Mouse (Mus musculus): ENCODE data around the gene Ttc21a.

The Ttc21a gene

DNA sequence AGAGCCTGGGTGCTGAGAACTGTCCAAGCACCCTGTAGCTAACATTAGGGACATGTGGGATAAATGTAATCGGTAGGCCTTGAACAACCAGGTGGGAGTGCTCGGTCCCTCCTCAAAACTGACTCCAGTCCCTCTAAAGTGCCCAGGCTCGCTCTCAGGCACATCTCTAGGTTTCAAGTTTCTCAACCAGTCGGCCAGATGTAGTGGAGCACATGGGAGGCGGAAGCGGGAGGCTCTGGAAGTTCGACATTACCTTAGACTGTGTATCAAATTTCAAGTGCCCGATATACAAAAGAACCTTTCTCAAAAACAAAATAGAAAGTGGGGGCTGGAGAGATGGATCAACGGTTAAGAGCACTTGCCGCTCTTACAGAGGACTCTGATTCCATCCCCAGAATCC, 2.2 kb downstream of the Ttc21a start:
- DNase-seq (ENCODE audit: extremely low read depth, low read depth), result no peak

DNA sequence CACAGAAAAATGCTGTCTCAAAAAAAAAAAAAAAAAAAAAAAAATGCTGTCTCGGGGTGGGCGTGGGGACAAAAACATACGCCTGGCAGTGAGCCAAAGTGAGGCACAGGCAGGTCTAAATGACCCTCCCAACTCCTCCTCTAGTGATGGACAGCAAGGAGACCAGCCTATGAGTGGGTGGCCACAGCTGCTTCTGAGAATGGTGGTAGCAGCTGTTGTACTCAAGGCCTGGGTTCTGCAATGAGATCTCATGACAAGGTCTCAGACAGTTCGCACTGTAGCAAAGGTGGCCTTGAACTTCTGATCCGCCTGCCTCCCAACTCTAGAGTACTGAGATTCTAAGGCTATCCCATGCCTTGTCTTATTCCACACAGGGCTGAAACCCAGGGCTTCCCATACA, 4.0 kb downstream of the Ttc21a start:
- DNase-seq (ENCODE audit: extremely low read depth, low read depth), result no peak

DNA sequence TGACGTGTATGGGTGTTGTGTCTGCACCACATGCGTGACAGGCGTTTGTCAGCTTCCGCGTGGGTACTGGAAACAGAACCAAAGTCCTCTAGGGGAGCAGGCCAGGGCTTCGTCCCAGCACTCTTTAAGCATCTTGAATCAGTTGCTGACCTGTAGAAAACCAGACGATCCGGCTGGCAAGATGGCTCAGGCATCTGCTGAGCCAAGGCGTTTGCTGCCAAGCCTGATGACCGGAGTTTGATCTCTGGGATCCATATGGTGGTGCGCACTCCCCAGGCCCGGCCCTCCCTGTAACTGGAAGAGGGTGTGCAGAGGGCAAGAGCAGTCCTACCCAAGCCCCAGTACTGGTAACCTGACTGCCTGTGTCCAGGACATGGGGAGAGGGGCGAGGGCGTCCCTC, 4.5 kb downstream of the Ttc21a start:
- no peak for DNase-seq (ENCODE audit: extremely low read depth, low read depth)

DNA sequence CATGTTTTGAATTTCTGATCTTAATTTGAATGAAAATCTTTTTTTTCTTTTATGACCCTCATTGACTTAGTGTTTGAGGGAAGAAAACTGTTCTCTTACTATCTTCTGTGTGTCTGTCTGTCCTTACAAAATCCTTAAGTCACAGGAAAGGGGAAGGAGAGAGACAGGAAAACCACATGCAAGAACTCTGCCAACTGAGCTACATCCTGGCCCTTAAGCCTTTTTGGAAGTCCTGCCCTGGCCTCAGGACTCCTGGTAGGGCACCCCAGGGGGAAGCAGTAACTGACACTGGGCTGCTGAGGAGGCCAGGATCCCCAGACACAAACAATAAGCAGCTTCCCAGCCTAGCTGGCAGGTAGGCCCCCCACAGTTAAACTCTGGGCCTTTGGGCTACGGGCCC, 5.9 kb downstream of the Ttc21a start:
- DNase-seq (ENCODE audit: extremely low read depth, low read depth), result no peak

DNA sequence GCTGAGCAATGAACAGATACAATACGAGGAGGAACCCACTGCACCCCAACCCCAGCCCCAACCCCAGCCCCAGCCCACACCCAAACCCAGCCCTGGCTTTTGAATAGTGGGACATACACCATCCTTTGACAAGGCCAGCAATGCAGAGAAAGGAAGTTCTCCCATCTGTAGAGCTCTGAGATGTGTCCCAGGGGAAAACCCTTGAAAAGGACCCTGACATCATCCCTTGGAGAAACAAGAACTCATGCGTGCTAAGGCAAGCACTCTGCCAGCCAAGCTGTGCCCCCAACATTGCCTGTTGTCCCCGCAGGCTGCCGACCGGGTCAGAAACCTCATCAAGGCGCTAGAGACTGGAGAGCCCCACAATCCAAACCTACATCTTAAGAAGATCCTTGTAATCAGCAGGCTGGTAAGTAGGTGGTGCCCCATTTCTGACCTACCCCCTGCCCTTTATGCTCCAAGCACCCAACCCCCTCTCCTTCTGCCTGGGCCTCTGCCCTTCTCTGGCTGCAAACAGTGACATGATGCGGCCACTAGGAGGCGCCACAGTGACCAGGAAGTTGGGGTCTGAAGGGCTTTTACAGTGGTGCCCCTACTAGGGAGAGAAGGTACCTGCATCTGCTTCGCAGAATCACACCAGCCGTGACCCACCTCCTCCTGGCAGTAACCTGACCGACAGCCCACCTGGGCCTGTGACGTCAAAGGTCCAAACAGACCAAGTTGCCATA, 7.9 kb downstream of the Ttc21a start:
- DNase-seq (ENCODE audit: extremely low read depth, low read depth), result no peak

DNA sequence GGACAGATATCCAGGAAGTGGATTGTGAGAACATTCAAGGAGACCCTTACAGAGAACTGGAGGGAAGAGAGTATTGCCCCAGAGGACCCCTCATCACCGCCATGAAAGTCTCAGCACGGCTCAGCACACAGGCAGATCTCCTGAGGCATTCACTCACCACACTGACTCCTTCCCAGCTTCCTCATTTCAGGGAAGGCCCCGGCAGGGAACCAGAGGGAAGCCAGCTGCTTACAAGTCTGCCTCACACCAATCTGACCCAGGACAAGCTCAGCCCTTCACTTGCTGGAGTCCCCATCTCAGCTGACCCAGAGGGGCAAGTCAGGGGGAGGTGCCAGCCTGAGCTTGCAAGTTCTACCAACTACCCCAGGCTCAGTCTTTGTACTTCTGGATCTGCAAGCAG, 11.4 kb downstream of the Ttc21a start:
- DNase-seq (ENCODE audit: extremely low read depth, low read depth), result no peak

DNA sequence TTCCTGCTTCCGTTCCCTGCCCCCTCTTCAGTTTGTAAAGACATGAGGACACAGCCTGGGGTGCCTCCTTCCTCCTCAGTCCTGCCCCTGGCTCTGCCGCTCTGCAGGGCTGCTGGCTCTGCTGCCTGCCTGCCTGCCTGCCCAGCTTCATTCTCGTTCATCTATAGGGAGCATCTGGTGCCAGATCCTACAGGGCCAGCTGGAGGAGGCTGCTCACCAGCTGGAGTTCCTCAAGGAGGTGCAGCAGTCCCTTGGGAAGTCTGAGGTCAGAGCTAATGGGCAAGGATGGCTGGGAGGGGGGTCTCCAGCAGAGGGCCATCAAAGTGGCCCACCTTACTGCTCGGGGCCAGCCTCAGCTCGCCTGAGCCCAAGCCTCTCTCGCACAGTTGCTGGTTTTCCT, 13.0 kb downstream of the Ttc21a start:
- DNase-seq (ENCODE audit: extremely low read depth, low read depth), result no peak

DNA sequence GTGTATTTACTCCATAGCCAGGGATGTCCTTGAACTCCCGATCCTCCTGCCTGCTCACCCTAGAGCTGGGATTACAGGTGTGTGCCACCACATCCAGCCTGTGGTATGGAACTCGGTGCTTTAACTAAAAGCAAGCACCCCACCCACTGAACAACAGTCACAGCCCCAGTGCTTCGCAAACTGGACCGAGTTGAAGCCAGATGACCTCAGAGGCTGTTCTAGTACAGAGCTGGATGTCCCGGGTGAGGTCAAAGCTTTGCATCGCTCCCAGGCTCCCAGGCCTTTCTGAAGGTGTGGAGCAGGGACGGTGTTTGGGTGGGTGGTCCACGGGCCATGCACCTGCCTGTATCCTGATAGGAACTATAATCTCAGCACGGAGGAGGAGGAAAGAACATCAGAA, 14.0 kb downstream of the Ttc21a start:
- no peak for DNase-seq (ENCODE audit: extremely low read depth, low read depth)

DNA sequence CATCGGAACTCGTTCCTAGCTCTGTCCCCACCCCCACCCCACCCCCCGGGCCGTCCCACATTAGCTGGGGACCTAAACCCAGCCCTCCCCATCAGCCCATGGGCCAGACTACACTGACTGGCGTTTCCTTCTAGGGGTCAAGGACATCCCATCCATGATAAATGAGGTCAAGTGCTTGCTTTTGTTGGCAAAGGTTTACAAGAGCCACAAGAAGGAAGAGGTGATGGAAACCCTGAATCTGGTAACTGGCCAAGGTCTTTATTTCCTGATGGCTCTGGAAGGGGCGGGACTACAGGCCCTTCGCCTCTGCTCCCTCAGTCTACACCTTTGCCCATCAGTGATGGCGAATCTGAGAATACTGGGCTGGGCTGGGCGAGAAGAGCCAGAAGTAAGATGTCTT, 21.4 kb downstream of the Ttc21a start:
- DNase-seq (ENCODE audit: extremely low read depth, low read depth), result no peak

DNA sequence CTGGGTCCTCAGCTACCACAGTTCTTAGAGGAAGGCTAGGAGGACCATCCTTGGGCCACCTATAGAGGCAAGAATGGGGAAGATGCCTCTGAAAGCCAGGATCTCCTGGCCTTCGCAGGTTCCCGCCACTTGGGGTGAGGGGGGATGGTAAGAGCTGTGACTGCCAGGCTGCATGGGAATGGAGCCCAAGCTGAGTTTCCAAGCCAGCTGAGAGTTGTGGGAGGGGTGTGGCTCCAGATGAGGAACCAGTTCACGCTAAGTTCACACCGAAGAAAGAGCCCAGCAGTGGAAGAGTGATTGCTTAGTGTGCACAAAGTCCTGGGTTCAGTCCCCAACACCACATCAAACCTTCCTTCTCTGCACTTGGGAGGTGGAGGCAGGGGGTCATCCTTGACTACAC, 24.8 kb downstream of the Ttc21a start:
- no peak for DNase-seq (ENCODE audit: extremely low read depth, low read depth)

DNA sequence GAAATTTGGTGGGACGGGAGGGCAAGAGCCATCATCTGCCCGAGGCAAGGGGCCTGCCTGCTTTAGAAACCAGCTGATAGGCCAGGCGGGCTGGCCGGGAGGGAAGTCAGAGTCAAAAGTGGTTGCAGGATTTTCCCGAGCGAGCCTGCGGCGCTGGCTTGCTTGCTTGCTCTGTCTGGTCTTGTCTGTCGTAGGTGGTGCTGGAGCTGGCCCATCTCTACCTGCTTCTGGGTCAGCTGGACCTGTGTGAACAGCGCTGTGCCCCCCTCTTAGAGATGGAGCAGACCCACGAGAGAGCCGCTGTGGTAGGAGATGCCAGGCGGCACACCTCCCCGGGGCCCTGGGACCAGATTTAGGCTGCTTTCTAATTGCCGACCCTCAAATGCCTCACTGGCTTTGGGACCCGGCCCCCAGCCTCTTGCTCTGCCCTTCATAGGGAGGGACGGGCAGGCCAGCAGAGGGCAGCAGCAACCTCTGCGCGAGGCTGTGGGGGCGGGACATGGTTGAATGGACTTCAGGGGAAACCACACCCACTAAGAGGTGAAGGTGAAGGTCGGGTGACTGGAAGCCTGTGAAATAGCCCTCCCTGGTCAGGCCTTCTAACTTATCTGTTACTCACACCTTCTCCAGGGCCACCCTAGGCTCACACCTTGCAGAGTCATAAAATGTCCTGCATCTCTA, 25.7 kb downstream of the Ttc21a start:
- no peak for DNase-seq (ENCODE audit: extremely low read depth, low read depth)

DNA sequence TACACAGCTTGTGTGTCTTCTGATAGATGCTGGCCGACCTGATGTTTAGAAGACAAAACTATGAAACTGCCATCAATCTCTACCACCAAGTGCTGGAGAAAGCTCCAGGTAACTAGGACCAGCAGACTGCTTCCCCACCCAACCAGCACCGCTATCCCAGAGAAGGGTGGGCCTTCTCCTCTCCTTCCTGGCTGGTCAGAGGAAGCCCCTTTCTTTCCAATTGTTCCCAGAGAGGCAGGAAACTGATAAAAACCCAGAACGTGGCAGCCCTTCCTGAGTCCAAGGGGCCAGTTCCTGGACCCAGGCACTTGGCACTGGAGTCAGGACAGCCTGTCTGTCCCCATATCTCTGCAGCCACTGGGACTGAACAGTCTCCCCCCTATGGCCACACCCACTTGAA, 26.8 kb downstream of the Ttc21a start:
- no peak for DNase-seq (ENCODE audit: extremely low read depth, low read depth)

DNA sequence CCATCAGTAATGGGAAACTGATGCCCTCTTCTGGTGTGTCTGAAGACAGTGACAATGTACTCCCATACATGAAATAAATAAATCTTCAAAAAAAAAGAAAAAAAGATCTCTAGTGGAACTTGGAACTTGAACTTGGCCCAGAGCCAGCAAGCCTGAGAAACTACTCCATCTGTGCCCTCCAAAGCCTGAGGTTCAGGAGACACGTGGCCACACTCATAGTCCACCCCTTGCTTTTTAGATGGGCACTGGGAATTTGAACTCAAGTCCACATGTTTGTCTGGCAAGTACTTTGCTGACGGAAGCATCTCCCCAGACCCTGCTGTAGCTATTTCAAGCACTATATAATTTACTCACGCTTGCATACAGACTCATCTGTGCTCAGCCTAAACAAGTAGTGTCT, 27.8 kb downstream of the Ttc21a start:
- DNase-seq (ENCODE audit: extremely low read depth, low read depth), result no peak

DNA sequence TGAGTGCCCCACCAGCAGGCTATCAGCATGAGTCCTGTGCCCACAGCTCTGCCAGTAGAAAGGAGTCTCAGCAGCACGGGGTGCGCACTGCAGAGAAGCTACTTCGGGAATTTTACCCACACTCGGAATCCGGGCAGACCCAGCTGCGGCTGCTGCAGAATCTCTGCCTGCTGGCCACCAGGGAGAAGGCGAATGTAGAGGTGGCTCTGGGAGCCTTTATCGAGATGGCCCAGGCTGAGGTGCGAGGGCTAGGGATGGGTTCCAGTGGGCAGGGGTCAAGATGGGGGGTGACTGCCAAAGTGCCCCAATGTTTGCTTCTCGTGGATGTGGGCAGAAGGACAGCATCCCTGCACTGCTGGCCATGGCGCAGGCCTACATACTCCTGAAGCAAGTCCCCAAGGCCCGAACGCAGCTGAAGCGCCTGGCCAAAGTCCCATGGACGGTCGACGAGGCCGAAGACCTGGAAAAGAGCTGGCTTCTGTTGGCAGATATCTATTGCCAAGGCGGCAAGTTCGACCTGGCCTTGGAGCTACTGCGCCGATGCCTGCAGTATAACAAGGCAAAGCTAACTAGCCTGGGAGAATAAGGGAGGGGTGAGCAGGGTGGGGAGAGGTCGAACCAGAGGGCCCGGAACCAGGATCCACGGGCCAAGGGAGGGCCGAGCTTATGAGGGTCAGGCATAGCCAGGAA, 29.0 kb downstream of the Ttc21a start:
- DNase-seq (ENCODE audit: extremely low read depth, low read depth), result no peak

DNA sequence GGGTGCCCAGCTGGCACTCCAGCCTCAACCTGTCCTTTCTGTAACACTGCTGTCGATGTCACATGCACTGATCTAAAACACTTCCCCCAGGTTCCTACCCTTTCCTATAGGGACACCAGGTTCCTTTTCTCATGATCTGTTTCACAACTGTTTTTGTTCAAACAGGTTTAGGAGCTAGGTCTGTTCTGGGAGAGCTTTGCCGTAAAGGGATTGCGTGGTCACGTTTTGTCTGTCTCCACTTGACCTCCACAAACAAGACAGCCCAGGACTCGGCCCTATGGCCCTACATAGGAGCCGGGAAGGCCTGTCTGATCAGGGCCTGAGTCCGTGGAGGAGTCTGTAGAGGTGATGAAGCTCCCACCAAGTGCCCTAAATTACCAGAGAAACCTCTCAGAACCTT, 32.4 kb downstream of the Ttc21a start:
- DNase-seq (ENCODE audit: extremely low read depth, low read depth), result no peak

DNA sequence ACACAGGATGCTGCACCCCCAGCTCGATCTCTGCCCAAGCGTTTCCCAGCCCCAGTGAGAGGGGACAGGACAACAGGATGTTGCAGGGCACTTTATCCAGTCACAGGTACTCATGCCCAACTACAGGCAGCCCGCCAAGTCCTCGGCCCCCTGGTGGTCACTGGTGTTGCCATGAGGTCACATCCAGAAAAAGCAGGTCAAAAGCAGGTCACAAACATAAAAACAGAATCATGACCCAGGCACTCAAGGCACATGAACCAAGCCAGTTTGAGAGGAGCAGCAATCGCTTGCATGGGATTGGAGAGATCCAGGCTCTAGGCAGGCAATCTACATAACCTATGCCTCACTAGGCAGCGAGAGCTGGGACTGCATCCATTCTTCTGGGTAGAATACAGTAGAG, 32.8 kb downstream of the Ttc21a start:
- DNase-seq (ENCODE audit: extremely low read depth, low read depth), result no peak

DNA sequence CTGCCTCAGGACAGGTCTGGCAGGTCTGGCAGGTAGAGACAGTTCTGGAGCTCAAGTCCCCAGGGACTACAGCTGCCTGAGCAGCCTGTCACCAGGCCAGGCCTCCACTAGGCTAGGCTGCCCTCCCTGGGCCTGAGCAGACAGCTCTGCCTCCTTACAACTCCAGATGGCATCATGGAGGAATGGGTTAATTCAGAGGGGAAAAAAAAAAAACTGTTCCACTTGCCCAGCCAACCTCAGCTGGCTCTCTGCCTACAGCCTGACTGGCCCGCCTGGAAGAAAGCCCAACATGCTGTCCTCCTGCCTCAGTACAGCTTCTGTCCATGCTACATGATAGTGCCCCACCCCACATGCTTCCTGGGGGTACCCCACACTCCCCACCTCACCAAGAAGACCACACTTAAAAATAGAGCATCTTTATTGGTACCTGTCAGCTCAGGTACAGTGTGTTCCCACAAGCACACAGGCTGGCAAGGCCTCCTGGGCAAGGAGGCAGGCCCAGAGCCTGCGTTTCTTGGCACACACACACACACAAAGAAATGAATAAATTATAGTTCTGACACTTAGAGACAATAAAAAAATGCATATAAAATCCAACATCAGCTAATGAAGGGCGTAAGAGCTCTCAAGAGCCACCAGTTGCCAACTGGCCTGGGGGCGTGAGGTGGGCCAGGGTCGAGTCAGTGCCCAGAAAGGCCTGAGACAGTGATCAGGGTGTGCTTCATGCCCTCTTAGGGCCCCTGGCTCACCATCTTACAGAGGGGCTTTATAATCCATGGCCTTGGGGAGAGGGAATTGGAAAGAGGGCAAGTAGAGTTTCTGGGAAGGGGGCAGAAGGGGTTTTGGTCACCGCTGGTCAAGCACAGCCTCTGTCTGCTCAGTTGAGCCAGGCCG, 33.6 kb downstream of the Ttc21a start:
- DNase-seq (ENCODE audit: extremely low read depth, low read depth), result no peak

DNA sequence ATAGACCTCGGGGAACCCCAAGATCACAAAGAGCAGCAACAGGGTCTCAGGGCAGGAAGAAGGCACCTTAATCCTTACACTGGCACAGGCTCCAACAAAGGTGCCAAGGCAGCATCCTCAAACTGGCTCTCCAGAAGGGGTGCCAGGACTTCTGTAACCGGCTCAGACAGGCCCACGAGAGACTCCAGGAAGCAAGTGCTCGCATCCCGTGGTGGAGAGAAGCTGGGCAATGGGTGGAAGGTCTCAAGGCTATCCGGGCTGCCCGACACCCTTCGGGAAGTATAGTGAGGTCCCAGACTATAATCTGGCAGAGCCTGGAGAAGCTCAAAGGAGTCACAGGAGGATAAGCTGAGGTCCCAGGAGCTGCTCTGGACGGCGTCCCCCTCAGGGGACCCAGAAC, 34.8 kb downstream of the Ttc21a start:
- DNase-seq (ENCODE audit: extremely low read depth, low read depth), result no peak

DNA sequence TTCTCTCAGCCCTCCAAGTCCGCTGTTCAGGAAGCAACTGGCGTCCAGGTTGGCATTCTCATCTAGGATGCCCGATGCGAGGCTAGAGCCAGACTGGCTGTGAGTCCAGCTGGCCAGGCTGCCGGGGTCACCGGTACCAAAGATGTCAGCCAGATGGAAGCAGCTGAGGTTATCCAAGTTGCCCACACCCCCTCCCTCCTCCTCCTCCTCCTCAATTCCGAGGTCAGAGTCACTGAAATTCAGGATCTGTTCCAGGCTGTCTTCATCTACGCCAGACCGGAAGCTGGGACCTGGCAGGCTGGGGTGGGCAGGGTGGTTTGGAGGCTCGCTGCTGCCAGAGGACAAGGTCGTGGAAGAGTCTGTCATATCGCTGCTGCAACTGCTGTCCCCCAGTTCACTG, 35.2 kb downstream of the Ttc21a start:
- DNase-seq (ENCODE audit: extremely low read depth, low read depth), result no peak

DNA sequence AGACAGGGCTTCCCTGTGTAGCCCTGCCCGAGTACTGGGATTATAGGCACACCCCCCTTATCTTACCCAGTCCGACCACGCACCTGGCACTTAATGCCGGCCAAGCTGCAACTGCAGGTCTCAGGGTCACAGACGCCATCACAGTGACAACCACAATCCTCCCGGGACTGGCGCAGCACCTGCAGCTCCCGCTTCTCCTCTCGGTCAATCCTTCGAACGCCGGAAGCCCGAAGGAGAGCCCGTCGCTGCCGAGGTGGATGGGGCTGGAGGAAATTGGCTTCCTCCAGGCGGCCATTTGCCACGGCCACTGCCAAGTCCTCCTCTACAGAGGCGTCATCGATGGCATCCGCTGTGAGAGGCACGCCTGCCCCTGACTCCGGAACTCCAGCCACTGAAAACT, 35.9 kb downstream of the Ttc21a start:
- no peak for DNase-seq (ENCODE audit: extremely low read depth, low read depth)

DNA sequence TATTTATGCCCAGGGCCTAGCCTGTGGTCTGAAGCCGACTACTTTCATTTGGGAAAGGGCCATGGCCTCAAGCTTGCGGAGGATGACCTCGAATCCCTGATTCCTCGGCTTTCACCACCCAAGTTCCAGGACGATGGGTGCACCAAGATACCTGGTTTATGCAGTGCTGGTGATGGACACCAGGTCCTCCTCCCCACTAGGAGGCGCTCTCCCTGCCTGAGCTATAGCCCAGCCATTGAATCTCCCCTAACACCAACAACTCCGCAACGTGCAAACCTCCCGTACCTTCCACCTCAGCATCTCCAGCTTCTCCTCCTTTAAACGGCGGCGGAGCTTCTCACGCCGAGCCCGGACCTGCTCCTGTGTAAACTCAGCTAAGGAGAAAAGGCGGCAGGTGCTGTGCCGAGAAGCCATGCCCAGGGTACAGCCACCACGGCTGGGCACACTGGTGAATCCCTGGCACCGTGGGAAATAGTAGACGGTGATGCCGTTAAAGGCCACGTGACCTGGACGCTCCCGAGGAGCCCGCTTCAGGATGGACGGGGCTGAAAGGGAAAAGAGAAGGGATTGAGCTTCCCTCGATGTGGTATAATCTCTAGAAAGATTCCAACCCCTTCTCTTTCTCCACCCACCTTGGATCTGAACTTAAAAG, 36.6 kb downstream of the Ttc21a start:
- no peak for DNase-seq (ENCODE audit: extremely low read depth, low read depth)
